Mouse (Mus musculus) frontal cortex, postnatal 10 days (tissue): ENCODE results near the gene Rpl37.
"Not testable (repeated sequence)": the region's sequence is repeated elsewhere in the genome, so short reads cannot be mapped to it uniquely, and the experiment has no call there.

Source experiments
- DNase-seq, 2 experiments: peaks; one replicate each; pipeline ENCODE4 v3.0.0; 2022; ENCODE audit warnings: low spot score in 2 of 2, mixed read lengths in 1 of 2

Rpl37 gene

GRCm38 (mm10) chr15:5121535-5122313, 5.3 kb downstream of the Rpl37 start:
- no peak for DNase-seq

- no peak for DNase-seq
Measured at GRCm38 (mm10) chr15:5126456-5126855, 10.0 kb downstream of the Rpl37 start.

GRCm38 (mm10) chr15:5127487-5127886, 11.0 kb downstream of the Rpl37 start:
- no peak for DNase-seq

GRCm38 (mm10) chr15:5128176-5128940, 11.9 kb downstream of the Rpl37 start:
- DNase-seq, result no peak

DNA sequence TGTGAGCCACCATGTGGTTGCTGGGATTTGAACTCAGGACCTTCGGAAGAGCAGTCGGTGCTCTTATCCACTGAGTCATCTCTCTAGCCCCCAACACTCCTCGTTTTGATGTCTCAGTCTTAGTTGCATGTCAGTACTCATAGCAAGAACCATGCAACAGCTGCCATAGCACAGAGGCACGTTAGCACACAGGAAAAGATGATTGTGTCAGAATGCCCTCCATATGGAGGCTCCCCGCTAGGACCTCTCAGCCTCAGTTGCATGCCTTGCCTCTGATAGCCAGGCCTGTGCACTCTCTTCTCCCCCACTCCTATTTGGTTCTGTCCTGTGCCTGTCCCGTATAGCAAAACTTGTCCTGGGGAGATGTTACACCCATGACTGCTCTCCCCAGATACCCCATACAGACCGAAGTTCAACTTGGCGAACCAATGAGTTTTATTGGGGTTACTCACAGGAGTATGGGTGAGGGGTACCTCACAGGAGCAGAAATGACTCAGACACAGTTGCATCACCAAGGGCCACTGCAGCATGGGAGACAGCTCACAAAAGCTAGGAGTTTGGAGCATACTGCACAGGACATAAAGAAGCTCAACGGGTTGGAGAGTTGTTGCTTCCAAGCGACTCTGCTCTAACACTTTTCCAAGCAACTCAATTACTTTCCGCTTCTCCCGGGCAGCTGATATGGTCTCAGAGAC, 12.8 kb downstream of the Rpl37 start:
- DNase-seq, result no peak

DNA sequence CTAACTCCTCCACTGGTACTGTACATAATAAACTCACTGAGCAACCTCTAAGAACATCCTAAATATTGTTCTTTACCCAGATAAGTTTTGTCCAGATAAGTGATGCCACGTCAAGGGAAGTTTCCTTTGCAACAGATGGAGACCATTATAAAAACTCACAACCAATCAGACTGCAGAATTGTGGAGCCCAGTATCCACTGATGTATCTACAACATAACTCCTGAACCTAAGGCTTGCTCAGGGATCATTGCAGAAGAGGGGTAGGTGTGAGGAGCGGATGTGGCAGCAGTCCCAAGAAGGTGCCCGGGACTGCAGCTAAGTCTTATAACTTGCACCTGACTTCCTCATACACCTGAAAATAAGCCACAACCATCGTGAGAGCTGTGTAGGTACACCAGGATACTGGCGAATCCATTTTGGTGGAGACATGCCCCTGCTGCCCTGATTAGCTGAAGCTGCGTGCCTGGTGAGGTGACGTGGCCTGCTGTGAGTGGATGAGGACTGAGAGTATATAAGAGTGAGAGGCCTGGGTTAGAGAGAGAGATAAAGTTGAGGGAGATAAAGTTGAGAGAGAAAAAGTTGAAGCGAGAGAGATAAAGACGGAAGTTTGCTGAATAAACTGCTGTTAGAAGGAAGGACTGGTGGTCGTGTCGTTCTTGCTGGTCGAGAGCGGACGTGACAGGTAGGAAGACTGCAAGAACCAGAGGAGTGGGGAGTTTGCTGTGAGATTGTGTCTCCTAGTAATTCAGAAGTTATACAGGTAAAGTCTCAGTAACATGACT, 14.6 kb downstream of the Rpl37 start:
- not testable (repeated sequence) for DNase-seq

- DNase-seq, result no peak
Measured at GRCm38 (mm10) chr15:5133301-5133700, 16.9 kb downstream of the Rpl37 start.

DNA sequence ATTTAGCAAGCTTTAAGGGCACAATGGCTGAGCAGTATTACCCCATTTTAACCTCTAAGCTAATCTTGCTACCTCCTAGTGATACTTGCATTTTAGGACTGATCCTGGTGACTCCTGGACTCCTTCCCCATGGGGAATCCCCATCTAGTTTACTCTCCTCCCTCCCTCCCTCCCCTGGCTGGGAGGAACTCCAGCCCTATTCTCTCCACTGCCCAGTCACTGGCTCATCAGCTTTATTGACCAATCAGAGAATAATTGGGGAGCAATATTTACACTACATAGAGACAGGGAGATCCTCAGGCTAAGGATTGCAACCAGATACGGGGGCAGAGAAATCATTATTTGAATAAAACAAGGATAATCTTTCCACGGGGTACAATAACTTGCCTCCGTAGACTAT, 17.7 kb downstream of the Rpl37 start:
- DNase-seq, result no peak

DNA sequence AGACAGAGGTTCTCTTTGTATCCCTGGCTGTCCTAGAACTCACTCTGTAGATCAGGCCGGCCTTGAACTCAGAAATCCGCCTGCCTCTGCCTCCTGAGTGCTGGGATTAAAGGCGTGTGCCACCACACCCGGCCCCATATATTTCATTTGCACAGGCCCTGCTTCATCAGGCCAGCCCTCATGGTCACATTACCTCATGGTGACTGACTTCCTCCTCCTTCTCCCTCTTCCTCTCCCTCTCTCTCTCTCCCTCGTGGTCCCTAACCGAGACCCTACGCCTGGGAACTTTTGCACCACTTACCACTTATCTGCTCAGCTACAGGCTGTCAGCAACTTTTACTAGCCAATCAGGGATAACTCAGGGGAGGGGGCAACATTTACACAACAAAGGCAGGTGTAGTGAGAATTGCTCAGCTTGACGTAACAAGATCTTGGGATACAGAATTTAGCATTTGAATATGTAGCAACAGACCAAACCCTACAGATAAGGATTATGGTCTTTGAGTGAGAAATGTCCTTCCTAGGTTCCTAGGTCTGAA, 18.6 kb downstream of the Rpl37 start:
- DNase-seq, result no peak

DNA sequence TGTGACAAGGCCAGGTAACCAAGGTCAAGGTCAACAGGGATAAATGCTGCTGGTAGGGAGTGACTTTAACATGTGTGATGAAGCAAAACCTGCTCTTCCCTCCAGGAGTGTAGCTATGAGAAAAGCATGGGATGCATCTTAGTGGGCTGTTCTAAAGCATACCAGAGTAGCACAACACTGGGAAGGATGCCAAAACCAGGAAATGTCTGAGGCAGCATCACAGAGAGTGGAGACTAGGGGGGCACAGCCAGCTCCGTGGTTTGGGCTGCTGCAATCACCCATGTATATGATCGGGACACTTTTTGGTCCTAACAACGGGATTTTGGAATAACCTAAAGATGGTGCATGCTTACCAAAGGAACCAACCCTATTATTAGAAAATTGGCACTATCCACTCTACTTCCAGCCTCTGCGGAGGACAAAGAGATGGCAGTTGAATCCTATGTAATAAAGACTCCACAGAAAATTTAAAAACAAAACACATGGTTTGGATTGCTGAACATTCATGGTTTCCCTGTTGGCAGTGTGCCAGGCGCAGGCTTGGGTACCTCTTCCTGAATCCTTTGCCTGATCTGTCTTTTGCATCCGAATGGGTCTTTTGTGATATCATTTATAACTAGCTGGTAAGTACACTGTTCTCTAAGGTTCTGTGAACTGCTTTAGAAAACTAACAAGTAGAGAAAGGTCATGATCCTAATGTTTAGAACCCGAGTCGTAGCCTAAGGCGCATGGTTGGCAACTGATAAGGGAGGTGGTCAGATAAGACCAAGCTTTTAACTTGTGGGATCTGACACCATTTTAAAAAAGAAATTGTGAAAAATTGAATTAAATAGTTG, 21.8 kb downstream of the Rpl37 start:
- DNase-seq, result no peak

DNA sequence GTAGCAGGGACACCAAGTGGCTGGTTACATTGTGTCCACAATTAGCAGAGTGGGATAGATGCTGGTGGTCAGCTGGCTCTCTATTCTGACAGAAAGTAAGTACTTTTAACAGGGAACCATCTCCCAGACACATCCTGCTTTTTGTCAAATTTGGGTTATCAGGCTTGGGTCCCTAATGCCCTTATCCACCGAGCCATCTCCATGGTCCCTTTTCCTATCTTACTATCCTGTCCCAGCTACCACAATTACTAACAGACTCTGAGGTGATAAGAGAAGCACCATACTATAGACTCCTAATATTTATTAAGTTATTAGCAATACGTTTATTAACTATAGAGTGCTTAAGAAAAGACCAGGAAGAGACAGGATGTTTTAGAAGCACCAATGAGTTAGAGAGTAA, 22.9 kb downstream of the Rpl37 start:
- no peak for DNase-seq

DNA sequence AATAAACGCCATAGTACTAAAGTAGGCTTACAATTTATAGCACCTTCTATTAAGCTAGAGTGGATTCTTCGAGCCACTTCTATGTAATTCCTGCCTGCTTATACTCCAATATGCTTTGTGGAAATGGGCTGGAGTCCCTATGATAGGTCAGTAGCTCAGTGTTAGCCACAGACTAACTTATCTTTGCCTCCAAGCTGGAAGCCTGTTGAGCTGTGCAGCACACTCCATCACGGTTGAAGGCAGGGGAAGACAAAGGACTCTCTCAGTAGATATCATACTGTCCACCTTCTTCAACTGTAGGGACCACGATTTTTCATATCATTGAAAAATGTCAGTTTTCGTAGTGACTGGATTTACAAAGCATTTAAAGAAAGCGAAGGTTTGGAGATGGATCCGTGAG, 23.4 kb downstream of the Rpl37 start:
- no peak for DNase-seq

GRCm38 (mm10) chr15:5140357-5140756, 23.9 kb downstream of the Rpl37 start:
- no peak for DNase-seq

DNA sequence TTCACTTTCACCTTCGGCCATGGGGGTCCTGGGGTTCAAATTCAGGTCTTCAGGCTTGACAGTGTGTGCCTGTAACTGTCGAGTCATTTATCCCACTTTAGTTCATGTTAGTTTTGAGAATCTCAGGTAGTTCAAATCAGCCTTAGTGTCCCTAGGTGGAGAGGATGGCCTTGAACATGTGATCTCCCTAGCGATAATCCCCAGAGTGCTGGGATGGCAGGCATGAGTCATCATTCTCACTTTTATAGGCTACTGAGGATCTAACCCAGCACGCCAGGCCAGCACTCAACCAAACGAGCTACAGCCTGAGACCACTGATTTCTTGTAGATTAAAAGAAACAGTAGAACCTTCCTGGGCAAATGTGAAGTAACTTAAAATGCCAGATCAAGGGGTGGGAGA, 25.6 kb downstream of the Rpl37 start:
- DNase-seq, result no peak

DNA sequence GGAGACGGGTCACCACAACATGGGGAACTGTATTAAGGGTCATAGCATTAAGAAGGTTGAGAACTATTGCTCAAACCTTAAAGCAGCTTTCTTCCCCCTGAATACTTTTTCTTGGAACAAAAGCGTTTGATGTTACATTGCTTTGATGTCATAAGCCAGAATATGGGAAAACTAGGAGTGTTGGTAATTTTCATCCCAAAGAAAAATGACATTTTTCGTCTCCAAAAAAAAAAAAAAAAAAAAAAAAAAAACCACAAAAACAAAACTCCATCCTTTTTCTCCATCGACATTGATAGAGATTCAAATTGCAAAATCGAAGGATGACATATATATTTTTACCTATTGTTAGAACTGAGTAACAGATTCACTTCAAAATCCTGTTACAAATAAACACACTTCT, 26.3 kb downstream of the Rpl37 start:
- DNase-seq, result no peak

- DNase-seq, result peak; percentile 32 to 77
Measured at GRCm38 (mm10) chr15:5143361-5144020, 27.0 kb downstream of the Rpl37 start, which contains the start of gene Prkaa1. Gene Prkaa1 (plus strand): TSS chr15:5143861.

DNA sequence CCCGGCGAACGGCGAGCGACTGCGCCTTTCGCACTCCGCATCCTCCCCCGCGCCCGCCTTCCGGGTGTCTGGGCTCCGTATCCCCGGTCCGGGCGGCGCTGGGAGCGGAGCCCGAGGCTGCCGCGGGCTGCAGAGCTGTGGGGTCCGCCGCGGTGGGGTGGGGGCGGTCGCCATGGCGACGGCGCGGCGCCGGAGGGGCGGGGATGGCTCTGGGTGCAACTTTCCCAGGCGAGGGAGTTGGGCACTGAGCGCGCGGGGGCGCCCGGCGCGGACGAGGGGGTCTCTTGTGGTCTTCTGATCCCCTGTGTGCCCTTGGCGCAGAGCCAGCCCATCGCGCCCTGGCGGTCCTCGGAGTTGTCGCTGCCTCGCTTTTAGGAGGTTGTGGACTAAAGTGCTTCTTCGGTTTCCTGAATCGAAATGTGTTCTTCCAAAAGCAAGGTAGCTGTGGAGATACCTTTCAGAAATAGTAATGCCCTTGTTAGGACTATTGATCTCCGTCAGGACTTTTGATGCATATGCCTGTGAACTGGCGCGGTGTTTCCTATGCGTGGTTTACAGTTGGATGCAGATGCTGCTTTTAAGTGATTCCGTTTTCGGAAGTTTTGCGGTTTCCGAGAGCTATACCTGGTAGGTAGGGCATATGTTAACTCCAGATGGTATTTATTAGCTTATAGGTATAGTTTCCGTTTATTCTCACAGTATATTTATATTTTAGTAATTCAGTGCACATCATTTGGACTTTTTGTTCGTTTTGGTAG, 27.8 kb downstream of the Rpl37 start:
- peak; percentile 73 to 79 for DNase-seq

DNA sequence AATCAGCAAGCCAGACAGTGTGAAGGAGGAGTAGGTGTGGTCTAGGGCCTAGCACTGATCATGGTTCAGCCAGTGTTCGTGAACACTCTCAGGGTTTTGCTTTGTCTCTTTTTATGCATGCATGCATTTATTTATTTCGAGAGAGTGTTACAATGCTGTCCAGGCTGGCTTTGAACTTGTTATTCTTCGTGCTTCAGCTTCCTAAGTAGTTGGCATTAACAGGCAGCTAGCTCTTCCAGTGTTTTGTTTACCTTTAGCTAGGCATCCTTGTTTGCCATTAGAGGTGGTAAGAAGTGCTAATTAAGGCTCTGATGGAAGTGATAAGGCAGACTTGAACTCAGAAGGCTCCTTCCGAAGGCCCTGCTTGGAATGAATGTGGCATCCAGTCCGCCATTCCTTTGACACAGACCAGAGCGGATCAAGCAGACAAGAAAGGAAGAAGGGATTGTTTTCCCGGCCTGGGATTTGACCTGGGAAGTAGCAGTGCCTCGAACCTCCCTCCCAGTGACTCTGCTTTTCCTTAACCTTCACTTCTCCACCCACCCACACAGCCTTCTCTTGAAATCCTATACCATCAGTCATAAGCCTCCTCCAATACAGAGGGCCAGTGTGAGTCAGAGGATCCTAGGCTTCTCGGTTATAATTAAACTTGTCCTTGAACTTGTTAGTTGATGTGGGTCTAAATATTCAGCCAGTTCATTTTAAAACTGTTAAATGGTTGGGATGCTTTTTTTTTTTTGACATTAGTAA, 28.9 kb downstream of the Rpl37 start:
- no peak for DNase-seq

- DNase-seq, result no peak
Measured at GRCm38 (mm10) chr15:5149187-5149586, 32.7 kb downstream of the Rpl37 start.
